Mouse (Mus musculus) intestine, postnatal 0 days (tissue): ENCODE data around the gene Xkr7. TPM values are rescaled to one million over a fixed set of nuclear protein-coding genes. Genes with fewer than 3 reads are reported as not detected.

Experiments used
- ATAC-seq: fragments of 200-750 bp; cut with Nextera tagmentation; 2 replicates; pipeline ENCODE4 v1.8.0; 2017; ENCODE audit warnings: mild to moderate bottlenecking, moderate TSS enrichment, moderate library complexity
- H3K27ac ChIP-seq: fragments of 300-500 bp; sonication (generic); 2 replicates; pipeline ENCODE4 v1.5.1; 2014; ENCODE audit warnings: mild to moderate bottlenecking, low read depth, low read length, moderate library complexity
- H3K27me3 ChIP-seq: fragments of 300-500 bp; sonication (generic); replicated peaks from 2 replicates; pipeline ENCODE4 v1.6.1; 2014; ENCODE audit warnings: low read length, mixed read lengths; ENCODE audit not compliant: control insufficient read depth, insufficient read depth
- H3K36me3 ChIP-seq: fragments of 300-500 bp; sonication (generic); 2 replicates; pipeline ENCODE4 v1.6.1; 2014; ENCODE audit warnings: mild to moderate bottlenecking, moderate library complexity; ENCODE audit not compliant: control insufficient read depth, insufficient read depth
- H3K4me1 ChIP-seq: fragments of 300-500 bp; sonication (generic); replicated peaks from 2 replicates; pipeline ENCODE4 v1.6.1; 2014; ENCODE audit warnings: antibody characterized with exemption, low read length, mixed read lengths; ENCODE audit not compliant: control insufficient read depth, insufficient read depth
- H3K4me2 ChIP-seq: fragments of 300-500 bp; sonication (generic); replicated peaks from 2 replicates; pipeline ENCODE4 v1.6.1; 2014; ENCODE audit warnings: low read depth, mild to moderate bottlenecking, moderate library complexity
- H3K4me3 ChIP-seq: fragments of 300-500 bp; sonication (generic); 2 replicates; pipeline ENCODE4 v1.5.1; 2014; ENCODE audit warnings: low read depth, low read length
- H3K9ac ChIP-seq: fragments of 300-500 bp; sonication (generic); 2 replicates; pipeline ENCODE4 v1.6.1; 2014; ENCODE audit warnings: mild to moderate bottlenecking, low read depth, low read length
- H3K9me3 ChIP-seq: fragments of 300-500 bp; sonication (generic); 2 replicates; pipeline ENCODE4 v1.6.1; 2016; ENCODE audit warnings: mixed run types; ENCODE audit not compliant: control insufficient read depth
- CTCF ChIP-seq: sonication (generic); IDR thresholded peaks from 2 replicates; pipeline ENCODE4 v1.5.1; 2016; ENCODE audit warnings: low read depth, mild to moderate bottlenecking, control low read depth, antibody characterized with exemption, moderate library complexity
- WGBS: fragments of 180-500 bp; shearing (Covaris S2); extraction: QIAGEN DNeasy Blood & Tissue Kit; methylation state at CpG from one replicate; pipeline ENCODE4 v1.1.7; 2014; 5-methylcytosine and 5-hydroxymethylcytosine counted together
- polyA plus RNA-seq: library from polyadenylated mRNA; unstranded; fragments of >200 nt; fragmentation: Nextera tagmentation; extraction: Ambion mirVana; gene quantifications from 2 replicates; pipeline ENCODE4 v1.2.1, GENCODE M21; 2015

Gene Xkr7
- polyA plus RNA-seq, 1 experiment from 2014 or later, result not detected

GRCm38 (mm10) chr2:153005981-153006380 is 25.7 kb upstream of the Xkr7 start:
- no peak for ATAC-seq
- H3K36me3 ChIP-seq, result peaks cover 25% of the 10 kb centered on the region
- no peak for TF ChIP-seq CTCF
- no peaks in the 10 kb centered on the region for H3K9me3 ChIP-seq
- H3K4me3 ChIP-seq, result no peak overlapping the region
- H3K27me3 ChIP-seq, result no peaks in the 10 kb centered on the region
- no peak overlapping the region for H3K27ac ChIP-seq
- H3K4me2 ChIP-seq, result no peak overlapping the region
- H3K9ac ChIP-seq, result no peak overlapping the region
- no peaks in the 10 kb centered on the region for H3K4me1 ChIP-seq
- WGBS, result 88% methylated on average over 3 of the region's 3 CpGs

GRCm38 (mm10) chr2:153009192-153009973 is 22.3 kb upstream of the Xkr7 start:
- H3K4me1 ChIP-seq, result peaks cover 5% of the 10 kb centered on the region
- no peak overlapping the region for H3K4me2 ChIP-seq
- no peaks in the 10 kb centered on the region for H3K27me3 ChIP-seq
- no peak for TF ChIP-seq CTCF
- H3K36me3 ChIP-seq, result peaks cover 34% of the 10 kb centered on the region
- 89% methylated on average over 12 of the region's 12 CpGs for WGBS
- no peak overlapping the region for H3K9ac ChIP-seq
- no peak overlapping the region for H3K4me3 ChIP-seq
- H3K9me3 ChIP-seq, result no peaks in the 10 kb centered on the region
- ATAC-seq, result no peak
- H3K27ac ChIP-seq, result no peak overlapping the region

GRCm38 (mm10) chr2:153013724-153014515 is 17.7 kb upstream of the Xkr7 start:
- peak overlapping the region; percentile 66 for H3K4me3 ChIP-seq
- no peak for TF ChIP-seq CTCF
- no peaks in the 10 kb centered on the region for H3K9me3 ChIP-seq
- peak overlapping the region; percentile 86 for H3K4me2 ChIP-seq
- peaks cover 7% of the 10 kb centered on the region for H3K4me1 ChIP-seq
- no peak overlapping the region; the same call in 1 of the 2 replicates for H3K9ac ChIP-seq
- 0 out of 2 replicates have a peak, but pooled peaks cover 5% of the 10 kb centered on the region for H3K27me3 ChIP-seq
- no peak overlapping the region for H3K27ac ChIP-seq
- WGBS, result 88% methylated on average over 11 of the region's 11 CpGs
- no peak for ATAC-seq
- H3K36me3 ChIP-seq, result peaks cover 28% of the 10 kb centered on the region

- 1% methylated on average over 53 of the region's 54 CpGs for WGBS
- Histone ChIP-seq H3K27me3 (0 out of 2 replicates have a peak, but pooled peaks cover 5% of the 10 kb centered on the region), H3K27ac (no peak within 1 kb of the TSS), H3K4me3 (peak within 1 kb of the TSS; percentile 66), H3K4me2 (peak within 1 kb of the TSS; percentile 86), H3K9me3 (no peaks in the 10 kb centered on the region), H3K9ac (peak within 1 kb of the TSS; percentile 68), H3K4me1 (peaks cover 7% of the 10 kb centered on the region), H3K36me3 (peaks cover 17% of the 10 kb centered on the region)
- ATAC-seq, result peak; percentile 93
- peak; percentile 98 for TF ChIP-seq CTCF
Measured at GRCm38 (mm10) chr2:153014758-153015593, 16.7 kb upstream of the Xkr7 start, which contains the start of gene Pdrg1. Gene Pdrg1 (minus strand): TSS chr2:153015427.

GRCm38 (mm10) chr2:153015804-153016203 is 15.8 kb upstream of the Xkr7 start:
- H3K4me2 ChIP-seq, result peak overlapping the region; percentile 86
- 0 out of 2 replicates have a peak, but pooled peaks cover 5% of the 10 kb centered on the region for H3K27me3 ChIP-seq
- 47% methylated on average over 8 of the region's 8 CpGs for WGBS

More at GRCm38 (mm10) chr2:153015804-153016203, 15.8 kb upstream of the Xkr7 start:
- no peak overlapping the region for H3K4me3 ChIP-seq
- peaks cover 10% of the 10 kb centered on the region for H3K36me3 ChIP-seq
- no peak overlapping the region for H3K9ac ChIP-seq
- no peaks in the 10 kb centered on the region for H3K9me3 ChIP-seq
- peaks cover 7% of the 10 kb centered on the region for H3K4me1 ChIP-seq
- no peak for TF ChIP-seq CTCF
- H3K27ac ChIP-seq, result no peak overlapping the region
- no peak for ATAC-seq
